Mouse (Mus musculus): ENCODE data around the gene Tbx3.

Tbx3 gene

GRCm38 (mm10) chr5:119670566-119671108 lies at the start of gene Tbx3:
Gene Tbx3, plus strand, starts transcription at chr5:119670669.
- peak; percentile 97 for DNase-seq (ENCODE audit: low read depth)

- peak; percentile 5 for DNase-seq (ENCODE audit: low read depth)
Measured at GRCm38 (mm10) chr5:119622076-119622475, 48.4 kb upstream of the Tbx3 start.

GRCm38 (mm10) chr5:119624554-119624953 lies 45.9 kb upstream of the Tbx3 start:
- DNase-seq (ENCODE audit: low read depth): no peak

- DNase-seq (ENCODE audit: low read depth): no peak
Measured at GRCm38 (mm10) chr5:119625603-119626002, 44.9 kb upstream of the Tbx3 start.

GRCm38 (mm10) chr5:119626154-119626553 lies 44.3 kb upstream of the Tbx3 start:
- DNase-seq (ENCODE audit: low read depth): no peak

- DNase-seq (ENCODE audit: low read depth): no peak
Measured at GRCm38 (mm10) chr5:119626662-119627061, 43.8 kb upstream of the Tbx3 start.

GRCm38 (mm10) chr5:119628100-119628499 lies 42.4 kb upstream of the Tbx3 start:
- DNase-seq (ENCODE audit: low read depth): no peak

- no peak for DNase-seq (ENCODE audit: low read depth)
Measured at GRCm38 (mm10) chr5:119628746-119629327, 41.6 kb upstream of the Tbx3 start.

GRCm38 (mm10) chr5:119633581-119633980 lies 36.9 kb upstream of the Tbx3 start:
- DNase-seq (ENCODE audit: low read depth): no peak

- DNase-seq (ENCODE audit: low read depth): no peak
Measured at GRCm38 (mm10) chr5:119634861-119635260, 35.6 kb upstream of the Tbx3 start.

- DNase-seq (ENCODE audit: low read depth): peak; percentile 24
Measured at GRCm38 (mm10) chr5:119638300-119638699, 32.2 kb upstream of the Tbx3 start.

- no peak for DNase-seq (ENCODE audit: low read depth)
Measured at GRCm38 (mm10) chr5:119641094-119641493, 29.4 kb upstream of the Tbx3 start.

- DNase-seq (ENCODE audit: low read depth): no peak
Measured at GRCm38 (mm10) chr5:119641714-119642113, 28.8 kb upstream of the Tbx3 start.

- DNase-seq (ENCODE audit: low read depth): peak; percentile 62
Measured at GRCm38 (mm10) chr5:119646965-119647364, 23.5 kb upstream of the Tbx3 start.

- DNase-seq (ENCODE audit: low read depth): no peak
Measured at GRCm38 (mm10) chr5:119651135-119651965, 19.1 kb upstream of the Tbx3 start.

- DNase-seq (ENCODE audit: low read depth): no peak
Measured at GRCm38 (mm10) chr5:119656354-119656753, 14.1 kb upstream of the Tbx3 start.

- no peak for DNase-seq (ENCODE audit: low read depth)
Measured at GRCm38 (mm10) chr5:119656856-119657255, 13.6 kb upstream of the Tbx3 start.

- no peak for DNase-seq (ENCODE audit: low read depth)
Measured at GRCm38 (mm10) chr5:119657362-119657761, 13.1 kb upstream of the Tbx3 start.

GRCm38 (mm10) chr5:119657804-119658203 lies 12.7 kb upstream of the Tbx3 start:
- DNase-seq (ENCODE audit: low read depth): no peak

GRCm38 (mm10) chr5:119658396-119658795 lies 12.1 kb upstream of the Tbx3 start:
- no peak for DNase-seq (ENCODE audit: low read depth)

GRCm38 (mm10) chr5:119659041-119659440 lies 11.4 kb upstream of the Tbx3 start:
- no peak for DNase-seq (ENCODE audit: low read depth)

GRCm38 (mm10) chr5:119660526-119661410 lies 9.7 kb upstream of the Tbx3 start:
- no peak for DNase-seq (ENCODE audit: low read depth)

Measured in NIH3T3 (cell line).